Mouse (Mus musculus): ENCODE data around the gene Ccdc17. TPM values are rescaled to one million over a fixed set of nuclear protein-coding genes. Genes with fewer than 3 reads are reported as not detected.

Ccdc17 gene
- 23.4 TPM for polyA plus RNA-seq (2014; fragmentation: Illumina TruSeq; extraction: RNeasy Lipid Tissue Mini Kit (QIAGEN cat#74804); ENCODE audit: insufficient read depth, low read depth, low replicate concordance)

GRCm38 (mm10) chr4:116596379-116596778, at the start of gene Ccdc17:
Ccdc17 (plus strand) TSS chr4:116596654.

GRCm38 (mm10) chr4:116555413-116556300, 40.8 kb upstream of the Ccdc17 start, which contains the start of gene Tmem69:
Tmem69 (minus strand) TSS chr4:116555936.

GRCm38 (mm10) chr4:116557306-116558121, 38.9 kb upstream of the Ccdc17 start, which contains the start of gene Gpbp1l1:
Gpbp1l1 (plus strand) TSS chr4:116557658.

GRCm38 (mm10) chr4:116627722-116628662, 31.5 kb downstream of the Ccdc17 start, which contains the start of gene Nasp:
Nasp (minus strand) TSS chr4:116627941.

Other genes starting within 250 kb of the Ccdc17 start
- 7.9 TPM for gene Mast2, start 132.5 kb upstream of the Ccdc17 start, polyA plus RNA-seq (2014; fragmentation: Illumina TruSeq; extraction: RNeasy Lipid Tissue Mini Kit (QIAGEN cat#74804); ENCODE audit: insufficient read depth, low read depth, low replicate concordance)
- gene Ipp, start 89.1 kb upstream of the Ccdc17 start, polyA plus RNA-seq (2014; fragmentation: Illumina TruSeq; extraction: RNeasy Lipid Tissue Mini Kit (QIAGEN cat#74804); ENCODE audit: insufficient read depth, low read depth, low replicate concordance), result 3.3 TPM
- gene Tmem69, start 40.7 kb upstream of the Ccdc17 start, polyA plus RNA-seq (2014; fragmentation: Illumina TruSeq; extraction: RNeasy Lipid Tissue Mini Kit (QIAGEN cat#74804); ENCODE audit: insufficient read depth, low read depth, low replicate concordance), result 7.6 TPM
- gene Gpbp1l1, start 39.0 kb upstream of the Ccdc17 start, polyA plus RNA-seq (2014; fragmentation: Illumina TruSeq; extraction: RNeasy Lipid Tissue Mini Kit (QIAGEN cat#74804); ENCODE audit: insufficient read depth, low read depth, low replicate concordance), result 33.6 TPM
- gene Nasp, start 31.3 kb downstream of the Ccdc17 start, polyA plus RNA-seq (2014; fragmentation: Illumina TruSeq; extraction: RNeasy Lipid Tissue Mini Kit (QIAGEN cat#74804); ENCODE audit: insufficient read depth, low read depth, low replicate concordance), result 16.1 TPM
- gene Akr1a1, start 55.0 kb downstream of the Ccdc17 start, polyA plus RNA-seq (2014; fragmentation: Illumina TruSeq; extraction: RNeasy Lipid Tissue Mini Kit (QIAGEN cat#74804); ENCODE audit: insufficient read depth, low read depth, low replicate concordance), result 561 TPM
- gene Prdx1, start 88.9 kb downstream of the Ccdc17 start, polyA plus RNA-seq (2014; fragmentation: Illumina TruSeq; extraction: RNeasy Lipid Tissue Mini Kit (QIAGEN cat#74804); ENCODE audit: insufficient read depth, low read depth, low replicate concordance), result 628 TPM
- 5.5 TPM for gene Mmachc, start 111.8 kb downstream of the Ccdc17 start, polyA plus RNA-seq (2014; fragmentation: Illumina TruSeq; extraction: RNeasy Lipid Tissue Mini Kit (QIAGEN cat#74804); ENCODE audit: insufficient read depth, low read depth, low replicate concordance)
- gene Ccdc163, start 111.9 kb downstream of the Ccdc17 start, polyA plus RNA-seq (2014; fragmentation: Illumina TruSeq; extraction: RNeasy Lipid Tissue Mini Kit (QIAGEN cat#74804); ENCODE audit: insufficient read depth, low read depth, low replicate concordance), result 15.2 TPM
- gene Tesk2, start 124.3 kb downstream of the Ccdc17 start, polyA plus RNA-seq (2014; fragmentation: Illumina TruSeq; extraction: RNeasy Lipid Tissue Mini Kit (QIAGEN cat#74804); ENCODE audit: insufficient read depth, low read depth, low replicate concordance), result 1.9 TPM
- gene Toe1, start 211.0 kb downstream of the Ccdc17 start, polyA plus RNA-seq (2014; fragmentation: Illumina TruSeq; extraction: RNeasy Lipid Tissue Mini Kit (QIAGEN cat#74804); ENCODE audit: insufficient read depth, low read depth, low replicate concordance), result 13.1 TPM
- gene Mutyh, start 211.1 kb downstream of the Ccdc17 start, polyA plus RNA-seq (2014; fragmentation: Illumina TruSeq; extraction: RNeasy Lipid Tissue Mini Kit (QIAGEN cat#74804); ENCODE audit: insufficient read depth, low read depth, low replicate concordance), result 2.1 TPM
- 0.30 TPM for gene Hpdl, start 225.1 kb downstream of the Ccdc17 start, polyA plus RNA-seq (2014; fragmentation: Illumina TruSeq; extraction: RNeasy Lipid Tissue Mini Kit (QIAGEN cat#74804); ENCODE audit: insufficient read depth, low read depth, low replicate concordance)